Mouse (Mus musculus) liver, embryonic 14.5 days (tissue): ENCODE results near the gene Sypl2.

Source experiments
- CTCF ChIP-seq: IDR thresholded peaks from 2 replicates; pipeline ENCODE4 v1.5.1; 2016; ENCODE audit warnings: antibody characterized with exemption, low read depth, control low read depth
- EP300 ChIP-seq: IDR thresholded peaks from 2 replicates; pipeline ENCODE4 v1.6.1; 2016; ENCODE audit warnings: antibody characterized with exemption, low read depth

GRCm38 (mm10) chr3:108227521-108227920 is 1.1 kb upstream of the Sypl2 start:
- TF ChIP-seq CTCF (no peak), EP300 (no peak)
